ENCODE assay signal across 8 mouse cellular contexts in genomic region chr16:35938211-35939151, GRCm38 (mm10). TPM values are rescaled to one million over a fixed set of nuclear protein-coding genes. Genes with fewer than 3 reads are reported as not detected.
DNase-seq lines count a peak whose midpoint lies in the region; ATAC-seq and TF ChIP-seq lines count a peak whose summit lies in the region.

Gene Parp9 (plus strand): TSS chr16:35938470.
Gene Dtx3l (minus strand): TSS chr16:35939151.

- peaks cover 40% of the 10 kb centered on the region for H3K36me3 ChIP-seq in intestine, postnatal 0 days (ENCODE audit: control insufficient read depth, insufficient read depth)
- H3K36me3 ChIP-seq in limb, embryonic 13.5 days = no peaks in the 10 kb centered on the region
- no peaks in the 10 kb centered on the region for H3K36me3 ChIP-seq in midbrain, embryonic 14.5 days (ENCODE audit: control insufficient read depth, insufficient read depth, low read length)

- H3K4me3 ChIP-seq in intestine, postnatal 0 days (ENCODE audit: low read depth, low read length) = peak within 1 kb of the TSS; percentile 81
- H3K4me3 ChIP-seq in limb, embryonic 13.5 days = peak within 1 kb of the TSS; percentile 55
- H3K4me3 ChIP-seq in midbrain, embryonic 14.5 days (replicated peaks; ENCODE audit: low read depth, low read length) = peak within 1 kb of the TSS; percentile 46

- peak within 1 kb of the TSS; percentile 90 for H3K9ac ChIP-seq in intestine, postnatal 0 days (ENCODE audit: low read depth, low read length)
- peak within 1 kb of the TSS; percentile 76 for H3K9ac ChIP-seq in limb, embryonic 13.5 days
- peak within 1 kb of the TSS; percentile 48 for H3K9ac ChIP-seq in midbrain, embryonic 14.5 days (replicated peaks; ENCODE audit: low read length)

- ATAC-seq in granulocyte monocyte progenitor cell, adult 5-6 weeks (replicated peaks; ENCODE audit: poor library complexity, severe bottlenecking) = peak; percentile 76
- ATAC-seq in intestine, postnatal 0 days = peak; percentile 80
- peak; percentile 37 for ATAC-seq in limb, embryonic 13.5 days (ENCODE audit: low FRiP score, low read depth)
- ATAC-seq in midbrain, embryonic 14.5 days (ENCODE audit: low FRiP score, low TSS enrichment) = peak; percentile 37; the same call in 1 of the 2 replicates

- peak within 1 kb of the TSS; percentile 81 for H3K4me2 ChIP-seq in intestine, postnatal 0 days (replicated peaks; ENCODE audit: low read depth)
- peak within 1 kb of the TSS; percentile 83 for H3K4me2 ChIP-seq in limb, embryonic 13.5 days (replicated peaks)
- peak within 1 kb of the TSS; percentile 70 for H3K4me2 ChIP-seq in midbrain, embryonic 14.5 days (ENCODE audit: low read length)

- H3K27me3 ChIP-seq in intestine, postnatal 0 days (replicated peaks; ENCODE audit: control insufficient read depth, insufficient read depth, low read length) = no peaks in the 10 kb centered on the region
- no peaks in the 10 kb centered on the region for H3K27me3 ChIP-seq in limb, embryonic 13.5 days
- H3K27me3 ChIP-seq in midbrain, embryonic 14.5 days (ENCODE audit: control insufficient read depth, insufficient read depth, low read length) = no peaks in the 10 kb centered on the region; the same call in 1 of the 2 replicates

- H3K4me1 ChIP-seq in intestine, postnatal 0 days (replicated peaks; ENCODE audit: control insufficient read depth, insufficient read depth, low read length) = no peaks in the 10 kb centered on the region
- H3K4me1 ChIP-seq in limb, embryonic 13.5 days = peaks cover 7% of the 10 kb centered on the region
- no peaks in the 10 kb centered on the region; the same call in 1 of the 2 replicates for H3K4me1 ChIP-seq in midbrain, embryonic 14.5 days (ENCODE audit: control insufficient read depth, insufficient read depth, low read length)

- peak within 1 kb of the TSS; percentile 87 for H3K27ac ChIP-seq in intestine, postnatal 0 days (ENCODE audit: low read depth, low read length)
- H3K27ac ChIP-seq in limb, embryonic 13.5 days = no peak within 1 kb of the TSS
- H3K27ac ChIP-seq in midbrain, embryonic 14.5 days (replicated peaks; ENCODE audit: low read depth, low read length) = no peak within 1 kb of the TSS

- TF ChIP-seq CTCF in intestine, postnatal 0 days (IDR thresholded peaks at IDR 0.05; ENCODE audit: low read depth) = no peak

- under 1% methylated on average over 52 of the region's 52 CpGs for WGBS in intestine, postnatal 0 days
- WGBS in limb, embryonic 13.5 days = 1% methylated on average over 52 of the region's 52 CpGs
- WGBS in midbrain, embryonic 14.5 days = 2% methylated on average over 52 of the region's 52 CpGs

- DNase-seq in left cerebral cortex, adult 18-20 months (ENCODE audit: low spot score in 2 of 2) = peak; percentile 32 to 49
- no peak for DNase-seq in left cerebral cortex, adult 11 months (ENCODE audit: low spot score)
- peak; percentile 63 for DNase-seq in embryo, embryonic 9.5 days (ENCODE audit: extremely low spot score)
- DNase-seq in midbrain, embryonic 14.5 days = peak; percentile 58
- peak; percentile 70 for DNase-seq in spleen, adult 12 weeks (ENCODE audit: low spot score)

- H3K9me3 ChIP-seq in intestine, postnatal 0 days (ENCODE audit: control insufficient read depth) = no peaks in the 10 kb centered on the region
- no peaks in the 10 kb centered on the region for H3K9me3 ChIP-seq in limb, embryonic 13.5 days
- no peaks in the 10 kb centered on the region for H3K9me3 ChIP-seq in midbrain, embryonic 14.5 days (ENCODE audit: control insufficient read depth, low read length)

RNA-seq across cellular contexts. Expression of gene Parp9, which starts in this region (rescaled TPM):
- total RNA-seq in left cerebral cortex, adult 18-20 months (2021) = 1 to 10 TPM; 2.3 to 3.4 TPM
- total RNA-seq in granulocyte monocyte progenitor cell, adult 5-6 weeks (2014; fragmentation: Nextera tagmentation) = 14.7 and 15.7 TPM in 2 replicates
- 20.4 and 24.1 TPM in 2 replicates for total RNA-seq in granulocyte monocyte progenitor cell, adult 5-6 weeks (2017)
- polyA plus RNA-seq in intestine, postnatal 0 days (2015; fragmentation: Nextera tagmentation; extraction: Ambion mirVana) = 29.2 and 29.9 TPM in 2 replicates
- polyA plus RNA-seq in limb, embryonic 13.5 days (2015; fragmentation: Nextera tagmentation; extraction: Ambion mirVana) = 4.5 and 4.8 TPM in 2 replicates
- 0.30 and 3.3 TPM in 2 replicates for polyA plus RNA-seq in midbrain, embryonic 14.5 days (2014; fragmentation: Nextera tagmentation; extraction: Ambion mirVana)

RNA-seq across cellular contexts. Expression of gene Dtx3l, which starts in this region (rescaled TPM):
- total RNA-seq in left cerebral cortex, adult 18-20 months (2021) = 1 to 10 TPM; 4.0 to 5.6 TPM
- total RNA-seq in granulocyte monocyte progenitor cell, adult 5-6 weeks (2014; fragmentation: Nextera tagmentation) = 21.9 and 28.5 TPM in 2 replicates
- total RNA-seq in granulocyte monocyte progenitor cell, adult 5-6 weeks (2017) = 29.4 and 36.2 TPM in 2 replicates
- polyA plus RNA-seq in intestine, postnatal 0 days (2015; fragmentation: Nextera tagmentation; extraction: Ambion mirVana) = 10.6 and 11.8 TPM in 2 replicates
- 2.9 and 3.1 TPM in 2 replicates for polyA plus RNA-seq in limb, embryonic 13.5 days (2015; fragmentation: Nextera tagmentation; extraction: Ambion mirVana)
- 0.55 and 2.8 TPM in 2 replicates for polyA plus RNA-seq in midbrain, embryonic 14.5 days (2014; fragmentation: Nextera tagmentation; extraction: Ambion mirVana)
